Mouse (Mus musculus) lung, postnatal 4 days (tissue): ENCODE data around the gene Ppp2r3a.

Source experiments
- DNase-seq, 2 experiments: peaks; one replicate each; pipeline ENCODE4 v3.0.0; 2021

Gene Ppp2r3a

DNA sequence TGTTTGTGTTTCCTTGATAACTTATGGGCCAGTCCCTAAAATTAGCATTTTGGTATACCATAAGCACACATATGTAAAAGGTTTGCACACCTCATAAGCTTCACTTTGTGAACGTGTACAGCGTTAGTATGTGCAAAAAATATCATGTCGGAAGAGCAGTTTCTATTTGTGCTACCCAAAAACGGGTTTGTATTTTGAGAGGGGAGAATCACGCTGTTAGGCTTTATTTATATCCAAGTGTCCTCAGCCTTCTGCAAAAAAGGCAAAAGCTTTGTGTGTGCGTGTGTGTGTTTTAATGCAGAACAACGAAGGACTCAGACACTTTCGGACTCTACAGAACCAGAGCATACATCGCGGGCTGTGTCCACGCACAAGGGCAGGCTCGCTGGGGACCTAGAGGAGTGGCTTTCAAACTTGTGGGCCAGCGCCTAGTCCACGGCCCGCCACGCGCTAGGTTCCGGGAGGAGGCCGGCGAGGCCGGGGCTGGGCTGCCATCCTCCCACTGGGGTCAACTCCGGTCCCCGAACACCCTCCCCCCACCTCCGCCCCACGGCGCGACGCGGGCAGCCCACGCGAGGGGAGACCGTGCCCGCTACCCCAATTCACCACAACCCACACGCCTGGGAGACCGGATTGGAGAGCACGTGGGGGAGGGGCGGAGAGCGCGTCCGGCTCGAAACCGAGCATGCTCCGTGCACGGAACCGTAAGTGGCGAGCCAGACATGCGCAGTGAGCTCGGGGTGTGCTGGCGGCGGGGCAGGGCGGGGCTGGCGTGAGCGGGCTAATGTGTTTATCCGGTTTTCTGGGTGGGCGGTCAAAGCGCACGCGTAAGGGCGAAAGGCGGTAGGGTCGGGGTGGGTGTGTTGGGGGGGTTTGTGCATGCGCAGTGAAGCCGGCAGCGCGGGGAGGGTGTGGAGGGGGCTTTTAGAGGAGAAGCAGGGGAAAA is 178.3 kb downstream of the Ppp2r3a start:
- DNase-seq = peak; percentile 99

DNA sequence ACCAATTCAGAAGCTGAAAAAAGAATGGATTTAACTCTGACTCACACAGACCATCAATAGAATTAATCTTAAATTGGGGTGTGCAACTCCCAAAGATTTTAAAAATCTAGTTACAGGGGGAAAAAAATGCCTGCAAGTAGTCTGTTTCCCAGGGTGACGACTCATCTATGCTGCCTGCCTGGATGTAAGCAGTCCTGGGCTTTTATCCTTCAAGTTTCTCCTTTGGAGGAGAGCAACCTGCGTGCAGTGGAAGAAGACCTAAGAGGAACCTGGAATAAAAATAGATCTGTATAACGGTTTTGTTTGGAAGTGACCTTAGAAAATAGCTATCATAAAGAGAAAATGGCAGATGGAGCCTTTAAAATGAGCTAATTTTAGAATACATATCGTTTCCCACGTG is 179.1 kb downstream of the Ppp2r3a start:
- no peak for DNase-seq

- no peak for DNase-seq
Observed at GRCm38 (mm10) chr9:101069781-101070180, 181.8 kb downstream of the Ppp2r3a start.

DNA sequence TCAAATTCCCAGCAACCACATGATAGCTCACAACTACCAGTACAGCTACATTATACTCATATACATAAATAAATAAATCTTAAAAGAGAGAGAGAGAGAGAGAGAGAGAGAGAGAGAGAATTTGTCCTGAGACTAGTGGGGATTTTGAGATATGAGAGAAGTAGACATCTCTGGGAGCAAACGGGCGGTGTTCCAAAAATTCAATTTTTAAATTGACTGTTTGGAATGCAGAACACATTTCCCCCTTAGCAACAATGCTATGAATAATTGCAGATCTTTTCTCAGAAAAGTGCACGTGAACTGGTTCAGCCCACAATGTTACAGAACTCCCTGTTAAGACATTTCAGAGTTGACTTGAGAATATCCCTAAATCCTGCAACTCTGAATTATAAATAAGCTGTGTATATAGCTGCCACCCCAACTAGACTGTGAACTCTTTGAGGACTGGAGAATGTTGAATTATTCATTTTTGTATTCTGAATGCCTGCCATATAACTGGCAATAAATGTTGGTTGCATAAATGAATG is 186.5 kb downstream of the Ppp2r3a start:
- DNase-seq = no peak

DNA sequence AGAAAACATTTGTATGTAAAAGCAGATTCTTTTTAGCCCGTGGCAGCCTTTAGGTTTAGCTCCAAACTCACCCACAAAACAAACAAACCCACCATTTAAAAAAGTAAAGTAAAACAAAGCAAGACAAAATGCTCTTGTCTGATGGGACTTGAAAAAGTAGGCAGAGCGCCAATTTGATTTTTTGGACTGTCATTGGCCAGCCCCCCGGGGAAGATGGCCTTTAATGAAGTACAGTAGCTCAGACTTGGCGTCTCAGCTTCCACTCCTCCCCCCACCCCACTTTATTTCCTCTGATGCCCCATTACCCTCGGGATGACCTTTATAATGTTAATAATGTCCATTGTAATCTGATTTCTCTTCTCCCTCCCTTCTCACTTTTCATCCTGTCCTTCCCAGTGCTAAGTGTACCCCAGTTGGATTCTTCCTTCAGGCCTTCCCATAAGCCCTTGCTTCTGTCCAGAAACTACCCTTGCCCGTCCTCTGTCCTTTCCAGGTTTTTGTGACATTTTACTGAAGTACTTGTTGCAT is 189.3 kb downstream of the Ppp2r3a start:
- DNase-seq = peak in 1 of 2 experiments; percentile 41

DNA sequence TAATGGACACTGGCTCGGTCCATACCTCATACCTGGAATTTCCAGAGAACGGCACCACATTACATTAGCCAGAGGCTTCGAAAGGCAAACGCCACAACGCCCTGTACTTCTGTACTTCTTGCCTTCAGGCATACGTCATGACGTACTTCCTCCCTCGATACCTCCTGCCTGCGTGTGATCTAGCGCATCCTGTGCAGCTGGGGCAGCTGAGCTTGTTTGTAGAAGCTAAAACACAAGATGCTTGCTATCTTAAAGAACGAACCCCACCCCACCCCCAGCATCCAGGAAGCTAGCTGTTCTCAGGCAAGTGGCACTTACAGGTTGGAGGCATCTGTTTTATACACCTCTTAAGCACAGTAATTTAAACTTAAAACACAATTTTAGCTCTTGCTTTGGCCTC is 190.6 kb downstream of the Ppp2r3a start:
- no peak for DNase-seq

DNA sequence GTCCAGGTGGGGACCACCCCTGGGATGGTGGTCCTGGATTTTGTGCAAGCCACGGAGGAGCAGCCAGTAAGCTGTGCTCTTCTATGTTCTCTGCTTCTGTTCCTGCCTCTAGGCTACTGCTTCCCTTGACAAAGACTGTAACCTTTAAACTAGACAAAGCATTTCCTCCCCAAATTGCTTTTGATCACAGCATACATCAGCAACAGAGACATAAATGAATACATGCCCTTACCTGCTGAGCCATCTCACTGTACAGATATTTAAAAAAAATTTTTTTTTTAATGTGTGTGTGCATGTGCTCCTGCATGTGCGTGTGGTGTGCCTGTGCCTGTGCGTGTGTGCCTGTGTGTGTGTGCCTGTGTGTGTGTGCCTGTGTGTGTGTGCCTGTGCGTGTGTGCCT is 194.4 kb downstream of the Ppp2r3a start:
- DNase-seq = no peak
